Mouse (Mus musculus) liver, adult 2 months (tissue): ENCODE results near the gene Txnrd2.

ENCODE experiments used
- CTCF ChIP-seq: fragments of 200-500 bp; IDR thresholded peaks from 2 replicates; pipeline ENCODE4 v1.5.1; 2011; ENCODE audit warnings: low read depth, low read length, control low read depth
- POLR2A ChIP-seq: fragments of 200-500 bp; IDR thresholded peaks from 2 replicates; pipeline ENCODE4 v1.6.1; 2011; ENCODE audit warnings: low read length, control low read depth; ENCODE audit not compliant: insufficient read depth; ENCODE audit errors: extremely low read depth

- TF ChIP-seq POLR2A (no peak), CTCF (no peak)
Measured at GRCm38 (mm10) chr16:18490281-18490680, 64.1 kb downstream of the Txnrd2 start.
